Mouse (Mus musculus): ENCODE results near the gene Otud6a.
"Not testable (repeated sequence)": the region's sequence is repeated elsewhere in the genome, so short reads cannot be mapped to it uniquely, and the experiment has no call there.

Otud6a gene

GRCm38 (mm10) chrX:100428693-100429092 is at the start of gene Otud6a:
Gene Otud6a (plus strand): TSS chrX:100429013.
- no peak for DNase-seq (ENCODE audit: extremely low read depth, low read depth)

- DNase-seq (ENCODE audit: extremely low read depth, low read depth), result no peak
Observed at GRCm38 (mm10) chrX:100389887-100390286, 38.9 kb upstream of the Otud6a start.

DNA sequence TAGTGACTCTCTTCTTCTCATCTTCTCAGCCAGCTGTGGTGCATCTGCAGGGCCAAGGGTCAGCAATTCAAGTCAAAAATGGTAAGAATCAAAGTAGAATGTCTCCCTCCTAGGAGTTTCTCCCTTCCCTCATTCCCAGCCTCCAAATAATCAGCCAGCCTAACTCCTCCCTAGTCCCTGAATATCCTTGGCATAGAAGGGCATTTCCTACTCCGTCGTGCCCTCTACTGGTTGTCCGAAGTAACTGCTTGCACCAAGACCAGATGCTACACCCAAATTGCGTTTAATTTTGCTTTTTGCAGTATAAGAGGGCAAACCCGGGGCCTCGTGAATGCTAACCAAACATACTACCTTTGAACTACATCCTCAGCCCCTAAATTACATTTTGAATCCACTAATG is 36.5 kb upstream of the Otud6a start:
- DNase-seq (ENCODE audit: extremely low read depth, low read depth), result peak; percentile 23

DNA sequence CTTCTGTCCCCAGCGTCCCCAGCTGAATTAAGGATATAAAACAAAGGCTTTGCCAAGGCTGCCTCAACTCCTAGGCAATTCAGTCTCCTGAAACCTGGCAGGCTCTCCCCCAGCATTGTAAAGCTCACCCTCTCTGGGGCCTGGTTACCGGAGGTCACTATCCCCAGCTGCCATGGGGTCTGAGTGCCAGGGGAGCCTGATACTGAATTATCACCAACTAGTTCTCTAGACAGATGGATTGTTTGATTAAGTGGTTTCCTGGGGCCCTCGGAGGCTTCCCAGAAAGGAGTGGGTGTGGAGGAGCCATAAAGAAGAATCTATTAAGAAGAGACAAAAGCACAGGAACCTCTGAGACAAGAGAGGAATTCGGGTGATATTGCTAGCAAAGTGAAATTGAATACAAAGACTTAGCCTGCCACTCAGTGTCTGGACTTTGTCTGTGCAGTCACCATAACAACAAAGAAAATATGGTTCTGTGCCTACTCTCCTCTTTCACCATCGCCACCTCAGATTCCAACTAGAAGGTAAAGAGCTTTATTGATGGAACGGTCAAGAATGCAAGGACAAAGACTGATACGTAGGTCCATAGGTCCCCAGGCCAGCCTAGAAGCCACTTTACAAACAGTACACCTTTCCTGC is 34.5 kb upstream of the Otud6a start:
- DNase-seq (ENCODE audit: extremely low read depth, low read depth), result no peak

GRCm38 (mm10) chrX:100395026-100395425 is 33.8 kb upstream of the Otud6a start:
- peak; percentile 30 for DNase-seq (ENCODE audit: extremely low read depth, low read depth)

DNA sequence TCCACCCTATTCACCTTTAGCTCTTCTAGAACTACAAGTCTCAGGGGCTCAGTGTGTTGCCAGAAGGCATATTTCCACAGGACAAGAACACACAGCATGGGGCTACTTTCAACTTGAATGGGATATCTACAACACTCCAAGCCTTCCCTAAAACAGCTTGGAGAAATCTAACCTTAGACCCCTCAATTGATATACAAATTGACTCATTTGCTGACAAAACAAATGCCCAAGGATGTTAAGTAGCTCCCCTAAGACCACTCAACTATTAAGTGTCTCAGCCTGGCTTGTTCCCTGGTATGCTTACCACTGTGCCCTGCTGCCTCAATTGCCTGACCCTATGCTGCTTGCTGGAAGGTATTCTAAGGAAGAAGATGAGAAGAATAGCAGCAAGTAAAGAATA is 27.9 kb upstream of the Otud6a start:
- DNase-seq (ENCODE audit: extremely low read depth, low read depth), result no peak

DNA sequence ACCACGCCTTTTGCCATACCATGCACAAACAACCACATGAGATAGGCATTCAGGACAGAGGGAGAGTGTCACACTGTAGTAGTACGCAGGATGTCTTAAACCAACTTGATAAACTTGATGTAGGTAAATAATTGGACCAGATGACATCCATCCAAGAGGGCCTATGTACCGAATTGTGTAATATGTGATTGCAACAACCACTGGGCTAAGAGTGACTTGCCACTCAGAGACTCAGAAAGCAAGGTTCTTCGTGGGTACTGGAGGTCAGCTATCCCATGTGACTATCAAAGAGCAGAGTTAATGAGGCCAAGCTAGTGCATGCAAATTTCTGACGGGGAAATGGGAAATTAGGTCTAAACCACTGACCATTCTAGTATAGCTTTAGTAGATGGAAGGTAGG is 27.2 kb upstream of the Otud6a start:
- DNase-seq (ENCODE audit: extremely low read depth, low read depth), result no peak

DNA sequence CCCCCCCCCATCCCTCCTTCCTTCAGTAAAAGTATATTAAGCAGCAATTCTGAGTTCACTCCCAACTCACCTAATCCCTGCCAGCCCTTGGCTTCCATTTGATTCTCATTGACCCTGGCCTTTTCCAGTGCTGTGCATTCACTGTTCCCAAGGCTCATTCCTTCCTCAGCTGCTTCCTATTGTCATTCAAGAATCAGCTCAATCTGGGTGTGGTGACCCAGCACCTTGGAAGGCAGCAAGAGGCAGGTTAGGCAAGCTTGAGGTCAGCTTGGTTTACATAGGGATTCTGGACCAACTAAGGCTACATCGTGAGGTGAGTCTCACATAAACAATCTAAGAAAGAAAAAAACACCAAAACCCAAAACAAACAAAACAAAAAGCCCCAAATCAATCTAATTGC is 19.6 kb upstream of the Otud6a start:
- DNase-seq (ENCODE audit: extremely low read depth, low read depth), result no peak

DNA sequence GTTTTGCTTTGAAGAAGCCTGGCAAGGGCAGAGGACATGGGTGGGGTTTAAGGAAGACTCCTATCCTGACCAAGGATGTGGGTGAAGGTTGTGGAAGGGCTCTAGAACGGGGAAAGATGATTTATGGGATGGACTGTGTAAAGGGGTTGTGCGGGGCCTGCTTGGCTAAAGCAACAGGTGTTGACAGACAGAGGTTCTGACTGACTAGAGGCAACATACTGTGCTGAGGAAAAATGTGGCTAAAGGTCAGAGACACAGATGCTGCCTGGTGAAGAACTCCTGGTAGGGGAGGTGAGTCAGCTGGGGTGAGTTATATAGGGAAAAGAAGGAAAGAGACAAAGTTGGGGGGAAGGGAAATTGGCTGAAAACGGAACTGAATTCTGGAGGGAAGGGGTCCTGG is 3.5 kb downstream of the Otud6a start:
- no peak for DNase-seq (ENCODE audit: extremely low read depth, low read depth)

DNA sequence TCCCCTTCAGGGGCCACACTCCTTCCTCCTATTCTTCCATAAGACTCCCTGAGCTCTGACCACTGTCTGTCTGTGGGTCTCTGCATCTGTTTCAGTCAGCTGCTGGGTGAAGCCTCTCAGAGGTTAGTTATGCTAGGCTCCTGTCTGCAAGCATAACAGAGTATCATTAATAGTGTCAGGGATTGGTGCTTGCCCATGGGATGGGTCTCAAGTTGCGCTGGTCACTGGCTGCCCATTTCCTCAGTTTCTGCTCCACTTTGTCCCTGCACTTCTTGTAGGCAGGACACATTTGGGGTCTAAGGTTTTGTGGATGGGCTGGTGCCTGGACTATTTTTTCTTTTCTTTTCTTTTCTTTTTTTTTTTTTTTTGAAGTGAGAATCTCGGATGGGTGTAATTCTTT is 13.8 kb downstream of the Otud6a start, which contains the start of gene Awat2:
TSS of gene Awat2 (minus strand) at position 101 of the 400 bp plus-strand sequence.
- DNase-seq (ENCODE audit: extremely low read depth, low read depth), result not testable (repeated sequence)

DNA sequence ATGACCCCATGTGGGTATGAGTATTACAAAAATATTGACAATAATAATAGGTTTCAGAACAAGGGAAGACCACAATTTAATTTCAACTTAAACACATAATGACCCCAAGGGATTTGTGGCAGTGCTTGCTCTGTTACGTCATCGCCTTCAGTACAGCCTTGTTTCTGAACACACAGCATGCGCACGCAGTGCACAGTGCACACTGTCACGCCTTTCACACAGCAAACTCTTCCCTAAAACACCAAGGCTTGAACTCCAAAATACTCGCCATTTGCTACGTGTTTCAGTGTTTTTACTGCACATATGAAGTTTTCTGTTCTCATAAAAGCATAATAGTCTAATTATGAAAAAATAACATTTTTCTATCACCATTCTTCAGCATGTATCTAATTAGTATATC is 14.7 kb downstream of the Otud6a start:
- DNase-seq (ENCODE audit: extremely low read depth, low read depth), result no peak

DNA sequence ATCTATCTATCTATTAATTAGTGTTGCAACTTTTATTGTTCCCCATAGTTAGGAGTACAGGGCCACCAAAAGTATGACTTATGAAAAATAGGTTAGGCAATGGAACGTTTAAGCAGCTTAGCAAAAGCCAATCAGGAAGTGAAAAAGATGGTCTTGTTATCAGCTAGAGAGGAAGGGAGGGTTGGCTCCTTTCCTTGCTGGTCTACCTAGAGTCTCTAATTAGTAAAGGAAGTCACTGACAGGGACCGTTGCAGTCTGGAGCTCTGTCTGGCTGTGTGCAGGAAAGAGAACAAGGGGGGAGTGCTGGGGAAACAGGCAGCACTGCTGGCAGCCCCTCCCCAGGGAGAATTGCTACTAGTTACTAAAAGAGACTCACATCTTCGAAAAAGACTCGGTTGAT is 39.2 kb downstream of the Otud6a start:
- DNase-seq (ENCODE audit: extremely low read depth, low read depth), result peak; percentile 70

GRCm38 (mm10) chrX:100470126-100470525 is 41.3 kb downstream of the Otud6a start:
- no peak for DNase-seq (ENCODE audit: extremely low read depth, low read depth)

GRCm38 (mm10) chrX:100471491-100471890 is 42.7 kb downstream of the Otud6a start:
- no peak for DNase-seq (ENCODE audit: extremely low read depth, low read depth)

DNA sequence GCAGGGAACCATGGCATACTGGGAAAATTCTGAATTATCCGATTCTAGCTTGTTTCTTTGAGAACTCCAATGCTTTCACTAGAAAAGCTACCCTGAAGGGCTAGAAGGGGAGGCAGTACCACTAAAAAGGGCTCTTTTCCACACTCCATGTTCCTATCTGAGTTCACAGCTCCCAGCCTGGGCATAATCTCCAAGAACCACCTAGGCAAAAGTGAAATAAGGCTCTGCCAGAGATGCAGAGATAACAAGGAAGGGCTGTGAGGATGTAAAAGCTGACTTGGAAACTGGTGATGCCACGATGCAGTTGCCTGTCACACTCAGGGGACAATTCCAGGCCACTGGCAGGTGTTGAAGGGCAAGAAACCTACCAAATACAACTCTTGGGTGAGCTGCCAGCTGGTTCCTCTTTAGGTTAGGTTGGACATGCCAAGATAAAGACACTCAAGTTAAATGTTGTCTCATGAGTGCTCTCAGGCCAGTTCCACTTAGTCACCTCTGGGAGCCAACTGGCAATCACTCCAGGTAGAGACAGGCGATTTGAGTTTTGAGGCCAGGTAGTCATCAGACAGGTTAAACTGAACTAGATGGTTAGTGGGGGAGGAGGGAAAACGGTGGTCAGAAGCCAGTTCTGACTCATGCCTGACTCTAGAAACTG is 46.9 kb downstream of the Otud6a start:
- no peak for DNase-seq (ENCODE audit: extremely low read depth, low read depth)

Measured in MEL-GATA-1-ER (cell line).